9 mouse cellular contexts compared by ENCODE assay signal in the genomic region with DNA sequence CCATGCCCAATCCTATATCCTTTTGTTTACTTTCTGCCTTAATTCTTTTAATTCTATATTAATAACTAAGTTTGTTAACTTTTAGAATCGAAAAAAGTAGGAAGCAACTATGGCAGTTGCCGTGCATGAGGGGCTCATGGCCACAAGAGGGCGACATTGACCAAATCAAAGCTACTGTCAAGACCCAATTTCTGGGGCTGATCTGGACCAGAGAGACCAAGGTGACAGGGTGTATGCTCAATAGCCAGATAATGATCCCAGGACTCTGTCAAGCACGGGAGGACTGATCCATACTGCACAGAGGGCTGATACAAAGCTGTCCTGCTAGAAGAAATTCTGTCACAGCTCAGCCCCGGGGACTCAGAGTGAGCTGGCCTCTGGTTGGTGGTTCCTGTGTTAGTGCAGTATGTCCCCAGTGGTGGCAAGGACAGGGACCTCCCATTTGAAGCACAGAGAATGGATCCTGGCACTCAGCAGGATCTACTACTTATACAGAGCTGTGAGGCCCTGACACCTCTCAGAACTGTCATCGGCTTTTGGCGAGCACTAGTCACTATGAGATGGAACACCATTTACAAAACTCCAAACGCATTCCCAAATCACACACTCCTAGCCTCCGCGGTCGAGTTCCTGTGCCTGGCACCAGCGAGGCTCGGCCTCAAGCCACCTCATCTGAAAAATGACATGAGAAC. TPM values are rescaled to one million over a fixed set of nuclear protein-coding genes. Genes with fewer than 3 reads are reported as not detected.
DNase-seq lines count a peak whose midpoint lies in the region; ATAC-seq and TF ChIP-seq lines count a peak whose summit lies in the region.
"Had no signal": no experiment of that assay in that cellular context is flagged by ENCODE, and none has a peak within 500 bp of the region (broad histone marks: within the 10 kb centered on the region; RNA-seq: fewer than 3 reads in every experiment).

No protein-coding gene starts in this region.

- H3K4me2 ChIP-seq in intestine, postnatal 0 days (replicated peaks; ENCODE audit: low read depth) = no peak overlapping the region
- no peak overlapping the region for H3K4me2 ChIP-seq in limb, embryonic 14.5 days (replicated peaks; ENCODE audit: low read depth, low read length, severe bottlenecking)
- no peak overlapping the region for H3K4me2 ChIP-seq in neural tube, embryonic 12.5 days (replicated peaks)
- H3K4me2 ChIP-seq: embryonic facial prominence, embryonic 12.5 days had no signal

- peaks cover 34% of the 10 kb centered on the region; the same call in 1 of the 2 replicates for H3K36me3 ChIP-seq in intestine, postnatal 0 days (ENCODE audit: control insufficient read depth, insufficient read depth)
- H3K36me3 ChIP-seq in limb, embryonic 14.5 days (ENCODE audit: control insufficient read depth, insufficient read depth, low read length) = peaks cover 25% of the 10 kb centered on the region
- peaks cover 71% of the 10 kb centered on the region for H3K36me3 ChIP-seq in neural tube, embryonic 12.5 days
- H3K36me3 ChIP-seq in testis, adult 2 months (ENCODE audit: control insufficient read depth, insufficient read depth, low read length) = no peaks in the 10 kb centered on the region

- peak; percentile 86 for TF ChIP-seq CTCF in intestine, postnatal 0 days (IDR thresholded peaks at IDR 0.05; ENCODE audit: low read depth)
- TF ChIP-seq CTCF in testis, adult 2 months (IDR thresholded peaks at IDR 0.05; ENCODE audit: control insufficient read depth, insufficient read depth, insufficient replicate concordance, low read depth, low read length) = peak; percentile 64; the same call in 1 of the 2 replicates

- no peak for TF ChIP-seq POLR2A in limb, embryonic 14.5 days (IDR thresholded peaks at IDR 0.05; ENCODE audit: borderline replicate concordance, extremely low read depth, insufficient read depth, insufficient read length)
- TF ChIP-seq POLR2A in testis, adult 2 months (IDR thresholded peaks at IDR 0.05; ENCODE audit: control insufficient read depth, low read depth, low read length) = no peak

- WGBS in intestine, postnatal 0 days = 68% methylated on average over 13 of the region's 13 CpGs
- WGBS in limb, embryonic 14.5 days = 73% methylated on average over 13 of the region's 13 CpGs
- WGBS in neural tube, embryonic 12.5 days = 73% methylated on average over 13 of the region's 13 CpGs

- H3K9ac ChIP-seq in intestine, postnatal 0 days (ENCODE audit: low read depth, low read length) = no peak overlapping the region
- no peak overlapping the region for H3K9ac ChIP-seq in limb, embryonic 14.5 days (ENCODE audit: low read depth, low read length, severe bottlenecking)
- H3K9ac ChIP-seq in neural tube, embryonic 12.5 days = no peak overlapping the region
- H3K9ac ChIP-seq: embryonic facial prominence, embryonic 12.5 days had no signal

- H3K27me3 ChIP-seq in intestine, postnatal 0 days (replicated peaks; ENCODE audit: control insufficient read depth, insufficient read depth, low read length) = no peaks in the 10 kb centered on the region
- no peaks in the 10 kb centered on the region for H3K27me3 ChIP-seq in limb, embryonic 14.5 days (ENCODE audit: control insufficient read depth, insufficient read depth, low read length)
- H3K27me3 ChIP-seq in neural tube, embryonic 12.5 days (replicated peaks) = no peaks in the 10 kb centered on the region
- no peaks in the 10 kb centered on the region for H3K27me3 ChIP-seq in testis, adult 2 months (ENCODE audit: control insufficient read depth, insufficient read depth, low read length)
- H3K27me3 ChIP-seq: embryonic facial prominence, embryonic 12.5 days had no signal

- no peak for ATAC-seq in intestine, postnatal 0 days
- peak; percentile 28; the same call in 1 of the 2 replicates for ATAC-seq in limb, embryonic 14.5 days (ENCODE audit: low FRiP score, low read depth)
- peak; percentile 41; the same call in 1 of the 2 replicates for ATAC-seq in neural tube, embryonic 12.5 days (ENCODE audit: low FRiP score, low read depth)

- no peak overlapping the region for H3K4me3 ChIP-seq in intestine, postnatal 0 days (ENCODE audit: low read depth, low read length)
- H3K4me3 ChIP-seq in limb, embryonic 14.5 days (replicated peaks; ENCODE audit: low read length) = no peak overlapping the region
- H3K4me3 ChIP-seq in neural tube, embryonic 12.5 days = no peak overlapping the region
- no peak overlapping the region for H3K4me3 ChIP-seq in testis, adult 2 months (ENCODE audit: control insufficient read depth, low read depth, low read length)
- H3K4me3 ChIP-seq: embryonic facial prominence, embryonic 12.5 days had no signal

- no peaks in the 10 kb centered on the region for H3K4me1 ChIP-seq in intestine, postnatal 0 days (replicated peaks; ENCODE audit: control insufficient read depth, insufficient read depth, low read length)
- no peaks in the 10 kb centered on the region for H3K4me1 ChIP-seq in limb, embryonic 14.5 days (ENCODE audit: control insufficient read depth, insufficient read depth, low read length)
- H3K4me1 ChIP-seq in neural tube, embryonic 12.5 days = no peaks in the 10 kb centered on the region
- H3K4me1 ChIP-seq in testis, adult 2 months (ENCODE audit: control insufficient read depth, insufficient read depth, low read length) = no peaks in the 10 kb centered on the region
- H3K4me1 ChIP-seq: embryonic facial prominence, embryonic 12.5 days had no signal

- H3K9me3 ChIP-seq in intestine, postnatal 0 days (ENCODE audit: control insufficient read depth) = no peaks in the 10 kb centered on the region
- H3K9me3 ChIP-seq in limb, embryonic 14.5 days (ENCODE audit: control insufficient read depth, low read length) = no peaks in the 10 kb centered on the region
- H3K9me3 ChIP-seq in neural tube, embryonic 12.5 days = no peaks in the 10 kb centered on the region
- H3K9me3 ChIP-seq: embryonic facial prominence, embryonic 12.5 days had no signal

- H3K27ac ChIP-seq in intestine, postnatal 0 days (ENCODE audit: low read depth, low read length) = no peak overlapping the region
- no peak overlapping the region for H3K27ac ChIP-seq in limb, embryonic 14.5 days (replicated peaks; ENCODE audit: low read depth, low read length)
- no peak overlapping the region for H3K27ac ChIP-seq in neural tube, embryonic 12.5 days
- H3K27ac ChIP-seq in testis, adult 2 months (ENCODE audit: control insufficient read depth, insufficient read depth, low read depth, low read length) = no peak overlapping the region
- H3K27ac ChIP-seq: embryonic facial prominence, embryonic 12.5 days had no signal

- peak; percentile 75 for DNase-seq in urinary bladder, postnatal 14 days (ENCODE audit: low spot score)
- no peak for DNase-seq in urinary bladder, postnatal 10 days (ENCODE audit: low spot score)
- DNase-seq in cerebellum, postnatal 4 days (ENCODE audit: low spot score in 2 of 2) = peak; percentile 64 to 79
- DNase-seq in gastrocnemius, postnatal 4 days (ENCODE audit: low spot score in 2 of 2) = peak; percentile 50 to 70
- DNase-seq in limb, embryonic 14.5 days (ENCODE audit: low spot score) = peak; percentile 80

RNA-seq across cellular contexts. Expression of a gene that starts 32.9 kb away (rescaled TPM):
- total RNA-seq in gastrocnemius, postnatal 4 days (2021) = 1 to 10 TPM; 8.9 to 9.8 TPM
- polyA plus RNA-seq in intestine, postnatal 0 days (2015; fragmentation: Nextera tagmentation; extraction: Ambion mirVana) = 3.1 and 3.2 TPM in 2 replicates
- polyA plus RNA-seq in limb, embryonic 14.5 days (2012; rRNA removed) = 9.9 and 10.9 TPM in 2 replicates
- 8.7 and 11.0 TPM in 2 replicates for polyA plus RNA-seq in limb, embryonic 14.5 days (2014; fragmentation: Nextera tagmentation; extraction: Ambion mirVana)
- 3.8 and 3.9 TPM in 2 replicates for polyA plus RNA-seq in neural tube, embryonic 12.5 days (2016; fragmentation: Nextera tagmentation; extraction: Ambion mirVana)
- 1.7 and 3.1 TPM in 2 replicates for polyA plus RNA-seq in testis, adult 2 months (2012; rRNA removed)
